Mouse (Mus musculus) thymus, postnatal 36 days (tissue): ENCODE measurements around the gene Lipo3.
"Not testable (repeated sequence)": the region's sequence is repeated elsewhere in the genome, so short reads cannot be mapped to it uniquely, and the experiment has no call there.

Experiments used
- DNase-seq, 2 experiments: peaks; one replicate each; pipeline ENCODE4 v3.0.0; 2022; ENCODE audit warnings: mixed read lengths in 2 of 2

Gene Lipo3

GRCm38 (mm10) chr19:33761287-33762086 is at the start of gene Lipo3:
Gene Lipo3 (minus strand): TSS chr19:33761951.
- peak; percentile 26 to 41 for DNase-seq

- not testable (repeated sequence) for DNase-seq
These were observed 25.6 kb upstream of the Lipo3 start, which contains the start of gene Lipo1 for GRCm38 (mm10) chr19:33787359-33787758. Gene Lipo1 (minus strand): TSS chr19:33787459.

- no peak for DNase-seq
These were observed 25.0 kb upstream of the Lipo3 start for GRCm38 (mm10) chr19:33786576-33787277.

- DNase-seq, result not testable (repeated sequence)
These were observed 10.5 kb downstream of the Lipo3 start, which contains the start of gene Lipo2 for GRCm38 (mm10) chr19:33751259-33751658. Gene Lipo2 (minus strand): TSS chr19:33751359.

- DNase-seq, result not testable (repeated sequence)
These were observed 136.6 kb downstream of the Lipo3 start, which contains the start of gene Gm8978 for GRCm38 (mm10) chr19:33625152-33625551. Gene Gm8978 (minus strand): TSS chr19:33625252.

- DNase-seq, result peak; percentile 51 to 64
These were observed 172.0 kb downstream of the Lipo3 start for GRCm38 (mm10) chr19:33589626-33590302.

- not testable (repeated sequence) for DNase-seq
These were observed 193.2 kb downstream of the Lipo3 start for GRCm38 (mm10) chr19:33568551-33568950.

GRCm38 (mm10) chr19:33517680-33518079 is 244.1 kb downstream of the Lipo3 start, which contains the start of gene Lipo4:
Gene Lipo4 (minus strand): TSS chr19:33517780.
- no peak for DNase-seq
